Mouse (Mus musculus) midbrain, postnatal 0 days (tissue): ENCODE data around the gene Ube3c. TPM values are rescaled to one million over a fixed set of nuclear protein-coding genes. Genes with fewer than 3 reads are reported as not detected.

Experiments used
- ATAC-seq: fragments of 200-750 bp; cut with Nextera tagmentation; 2 replicates; pipeline ENCODE4 v1.8.0; 2017; ENCODE audit warnings: moderate number of reproducible peaks, mild to moderate bottlenecking, moderate TSS enrichment, moderate library complexity; ENCODE audit not compliant: low FRiP score
- DNase-seq: peaks from one replicate; pipeline ENCODE4 v3.0.0-alpha.2; 2015; ENCODE audit warnings: low spot score
- H3K27ac ChIP-seq: fragments of 300-500 bp; sonication (generic); 2 replicates; pipeline ENCODE4 v1.5.1; 2014; ENCODE audit warnings: low read depth, mild to moderate bottlenecking, low read length, mixed read lengths
- H3K27me3 ChIP-seq: fragments of 300-500 bp; sonication (generic); 2 replicates; pipeline ENCODE4 v1.6.1; 2014; ENCODE audit warnings: low read length, control low read depth, mixed read lengths; ENCODE audit not compliant: insufficient read depth
- H3K36me3 ChIP-seq: fragments of 300-500 bp; sonication (generic); 2 replicates; pipeline ENCODE4 v1.6.1; 2014; ENCODE audit warnings: low read length, control low read depth, mixed read lengths; ENCODE audit not compliant: insufficient read depth
- H3K4me1 ChIP-seq: fragments of 300-500 bp; sonication (generic); 2 replicates; pipeline ENCODE4 v1.6.1; 2014; ENCODE audit warnings: mild to moderate bottlenecking, control low read depth, antibody characterized with exemption, low read length, mixed read lengths; ENCODE audit not compliant: insufficient read depth
- H3K4me2 ChIP-seq: fragments of 300-500 bp; sonication (generic); 2 replicates; pipeline ENCODE4 v1.6.1; 2014; ENCODE audit warnings: low read depth, mild to moderate bottlenecking, low read length, mixed read lengths; ENCODE audit not compliant: poor library complexity, severe bottlenecking
- H3K4me3 ChIP-seq: fragments of 300-500 bp; sonication (generic); 2 replicates; pipeline ENCODE4 v1.5.1; 2014; ENCODE audit warnings: low read depth, mild to moderate bottlenecking, low read length, moderate library complexity
- H3K9ac ChIP-seq: fragments of 300-500 bp; sonication (generic); replicated peaks from 2 replicates; pipeline ENCODE4 v1.6.1; 2014; ENCODE audit warnings: mild to moderate bottlenecking, low read length, moderate library complexity, mixed read lengths; ENCODE audit not compliant: poor library complexity, severe bottlenecking
- H3K9me3 ChIP-seq: fragments of 300-500 bp; sonication (generic); 2 replicates; pipeline ENCODE4 v1.6.1; 2016; ENCODE audit warnings: low read length, control low read depth
- CTCF ChIP-seq: IDR thresholded peaks from 2 replicates; pipeline ENCODE4 v1.5.1; 2016; ENCODE audit warnings: antibody characterized with exemption, mild to moderate bottlenecking
- WGBS: fragments of 180-500 bp; shearing (Covaris S2); extraction: QIAGEN DNeasy Blood & Tissue Kit; methylation state at CpG from one replicate; pipeline ENCODE4 v1.1.7; 2014; 5-methylcytosine and 5-hydroxymethylcytosine counted together
- polyA plus RNA-seq: library from polyadenylated mRNA; unstranded; fragments of >200 nt; fragmentation: Nextera tagmentation; extraction: Ambion mirVana; gene quantifications from 2 replicates; pipeline ENCODE4 v1.2.1, GENCODE M21; 2015
- total RNA-seq: library from RNA; depleted of rRNA; stranded (reverse); fragments of >200 nt; gene quantifications from 2 replicates; pipeline ENCODE4 v1.2.3, GENCODE M21; 2014; rRNA removed

The Ube3c gene
- total and polyA plus RNA-seq, 2 experiments from 2014 or later: 38.0 to 76.3 TPM

- Histone ChIP-seq H3K27ac (no peak overlapping the region), H3K9me3 (no peaks in the 10 kb centered on the region), H3K9ac (no peak overlapping the region), H3K4me2 (no peak overlapping the region), H3K36me3 (no peaks in the 10 kb centered on the region), H3K4me1 (no peaks in the 10 kb centered on the region), H3K4me3 (no peak overlapping the region), H3K27me3 (no peaks in the 10 kb centered on the region)
- TF ChIP-seq CTCF: no peak
- WGBS: 13% methylated on average over 1 of the region's 1 CpGs
- ATAC-seq (no peak), DNase-seq (no peak)
Measured at GRCm38 (mm10) chr5:29721159-29721558, 152.1 kb downstream of the Ube3c start.

DNA sequence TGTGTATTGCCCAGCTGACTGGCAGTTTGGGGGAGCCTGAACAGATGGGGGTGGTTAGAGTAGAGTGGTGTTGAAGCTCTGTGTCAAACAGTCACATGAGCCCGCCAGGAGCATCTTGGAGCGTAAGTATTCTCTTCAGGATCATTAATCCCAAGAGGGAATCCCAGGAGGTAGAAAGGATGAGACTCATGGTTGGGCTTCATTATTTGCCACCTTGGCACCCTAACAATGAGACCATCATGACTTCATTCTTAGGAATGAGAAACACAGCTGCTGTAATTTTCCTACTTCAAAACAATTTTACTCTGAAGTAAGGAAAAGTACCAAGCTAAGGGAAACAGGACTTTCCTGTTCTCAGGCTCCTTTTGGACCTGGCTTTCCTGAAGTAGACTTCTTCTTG, 156.3 kb downstream of the Ube3c start:
- Histone ChIP-seq H3K36me3 (no peaks in the 10 kb centered on the region), H3K4me3 (no peak overlapping the region), H3K9me3 (no peaks in the 10 kb centered on the region), H3K27me3 (no peaks in the 10 kb centered on the region), H3K27ac (no peak overlapping the region), H3K9ac (no peak overlapping the region), H3K4me2 (no peak overlapping the region), H3K4me1 (no peaks in the 10 kb centered on the region)
- WGBS: 84% methylated on average over 2 of the region's 2 CpGs
- DNase-seq (no peak), ATAC-seq (no peak)
- TF ChIP-seq CTCF: no peak

Other genes starting within 250 kb of the Ube3c start
- gene Lmbr1, start 190.9 kb upstream of the Ube3c start, total RNA-seq: 32.3 and 39.5 TPM in 2 replicates
- 44.0 and 45.4 TPM in 2 replicates for gene Lmbr1, start 190.9 kb upstream of the Ube3c start, polyA plus RNA-seq
- 11.4 and 13.6 TPM in 2 replicates for gene Nom1, start 134.6 kb upstream of the Ube3c start, total RNA-seq
- 12.5 and 12.6 TPM in 2 replicates for gene Nom1, start 134.6 kb upstream of the Ube3c start, polyA plus RNA-seq
- not detected in 2 replicates for gene Mnx1, start 90.8 kb upstream of the Ube3c start, total RNA-seq
- gene Mnx1, start 90.8 kb upstream of the Ube3c start, polyA plus RNA-seq: not detected in 2 replicates
- 183 and 253 TPM in 2 replicates for gene Dnajb6, start 166.4 kb downstream of the Ube3c start, total RNA-seq
- 347 and 362 TPM in 2 replicates for gene Dnajb6, start 166.4 kb downstream of the Ube3c start, polyA plus RNA-seq
- not detected in 2 replicates for gene Gm5129, start 166.7 kb downstream of the Ube3c start, total RNA-seq
- gene Gm5129, start 166.7 kb downstream of the Ube3c start, polyA plus RNA-seq: not detected in 2 replicates